ENCODE assay signal across 8 mouse cellular contexts in the genomic region with DNA sequence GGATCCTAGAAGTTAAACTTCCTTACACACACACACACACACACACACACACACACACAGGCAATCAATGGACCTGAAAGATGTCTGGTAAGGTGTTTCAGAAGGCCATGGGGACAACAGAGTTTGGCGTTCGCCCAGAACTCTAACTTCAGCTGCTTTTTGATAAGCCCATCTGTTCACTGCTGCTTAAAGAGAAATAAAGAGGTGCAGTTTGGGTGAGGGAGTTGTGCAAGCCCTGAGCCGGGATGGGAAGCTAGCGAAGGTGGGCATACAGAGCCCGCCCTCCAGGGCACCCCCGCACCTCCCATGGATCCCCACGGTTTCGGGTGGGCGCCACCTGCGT. TPM values are rescaled to one million over a fixed set of nuclear protein-coding genes. Genes with fewer than 3 reads are reported as not detected.
A peak's percentile ranks its signal among the peaks of the same experiment; 100 is the strongest.
DNase-seq lines count a peak whose midpoint lies in the region; ATAC-seq lines count a peak whose summit lies in the region.

No protein-coding gene starts in this region.

- peaks cover 26% of the 10 kb centered on the region for H3K27me3 ChIP-seq in lung, embryonic 16.5 days (ENCODE audit: control insufficient read depth, insufficient read depth, low read depth, low read length)
- H3K27me3 ChIP-seq in hindbrain, embryonic 15.5 days, result peaks cover 14% of the 10 kb centered on the region
- peaks cover 17% of the 10 kb centered on the region; the same call in 1 of the 2 replicates for H3K27me3 ChIP-seq in midbrain, embryonic 15.5 days (replicated peaks)

- no peak overlapping the region for H3K27ac ChIP-seq in lung, embryonic 16.5 days (ENCODE audit: low read length)
- no peak overlapping the region for H3K27ac ChIP-seq in hindbrain, embryonic 15.5 days (replicated peaks)
- H3K27ac ChIP-seq in midbrain, embryonic 15.5 days, result peak overlapping the region; percentile 57

- peak overlapping the region; percentile 61 for H3K4me3 ChIP-seq in lung, embryonic 16.5 days (ENCODE audit: low read length)
- H3K4me3 ChIP-seq in hindbrain, embryonic 15.5 days, result peak overlapping the region; percentile 88
- H3K4me3 ChIP-seq in midbrain, embryonic 15.5 days, result peak overlapping the region; percentile 89

- H3K4me1 ChIP-seq in lung, embryonic 16.5 days (replicated peaks; ENCODE audit: control insufficient read depth, insufficient read depth, low read length), result peaks cover 13% of the 10 kb centered on the region
- peaks cover 23% of the 10 kb centered on the region for H3K4me1 ChIP-seq in hindbrain, embryonic 15.5 days (replicated peaks)
- peaks cover 22% of the 10 kb centered on the region for H3K4me1 ChIP-seq in midbrain, embryonic 15.5 days

- 3% methylated on average over 10 of the region's 10 CpGs for WGBS in lung, embryonic 16.5 days
- 1% methylated on average over 10 of the region's 10 CpGs for WGBS in hindbrain, embryonic 15.5 days
- WGBS in midbrain, embryonic 15.5 days, result under 1% methylated on average over 10 of the region's 10 CpGs

- H3K4me2 ChIP-seq in lung, embryonic 16.5 days (ENCODE audit: low read depth, low read length), result peak overlapping the region; percentile 92
- H3K4me2 ChIP-seq in hindbrain, embryonic 15.5 days, result peak overlapping the region; percentile 99
- H3K4me2 ChIP-seq in midbrain, embryonic 15.5 days, result peak overlapping the region; percentile 96

- H3K9ac ChIP-seq in lung, embryonic 16.5 days (ENCODE audit: low read length), result peak overlapping the region; percentile 56
- H3K9ac ChIP-seq in hindbrain, embryonic 15.5 days, result peak overlapping the region; percentile 74
- peak overlapping the region; percentile 70 for H3K9ac ChIP-seq in midbrain, embryonic 15.5 days

- no peaks in the 10 kb centered on the region for H3K36me3 ChIP-seq in lung, embryonic 16.5 days (ENCODE audit: control insufficient read depth, insufficient read depth, low read length)
- H3K36me3 ChIP-seq in hindbrain, embryonic 15.5 days, result no peaks in the 10 kb centered on the region
- H3K36me3 ChIP-seq in midbrain, embryonic 15.5 days (replicated peaks), result no peaks in the 10 kb centered on the region

- ATAC-seq in lung, embryonic 16.5 days (ENCODE audit: low read depth), result no peak
- ATAC-seq in hindbrain, embryonic 15.5 days (ENCODE audit: low FRiP score, low read depth), result no peak
- ATAC-seq in midbrain, embryonic 15.5 days (replicated peaks), result no peak

- no peaks in the 10 kb centered on the region for H3K9me3 ChIP-seq in lung, embryonic 16.5 days (ENCODE audit: control insufficient read depth, low read length)
- H3K9me3 ChIP-seq in hindbrain, embryonic 15.5 days, result no peaks in the 10 kb centered on the region
- H3K9me3 ChIP-seq in midbrain, embryonic 15.5 days, result no peaks in the 10 kb centered on the region

- intact Hi-C loops in left cerebral cortex, postnatal 10 days (cut with DNase I), result loop anchor here (5.0 kb wide), 1 partner anchor 62 kb away; no protein-coding TSS in a partner anchor

- peak; percentile 14 for DNase-seq in adrenal gland, postnatal 14 days
- DNase-seq in adrenal gland, postnatal 4 days (ENCODE audit: low spot score in 2 of 2), result no peak
- no peak for DNase-seq in lung, postnatal 14 days
- DNase-seq in left cerebral cortex, postnatal 10 days (ENCODE audit: extremely low spot score in 1 of 2, low spot score in 2 of 2), result no peak
- no peak for DNase-seq in frontal cortex, postnatal 36 days (ENCODE audit: low spot score in 2 of 2)

RNA-seq across cellular contexts. Expression of gene Abcc4, which starts 0.6 kb away (rescaled TPM):
- total RNA-seq in adrenal gland, postnatal 14 days (2021), result 9.4 and 10.4 TPM in 2 replicates
- total RNA-seq in adrenal gland, postnatal 4 days (2021), result 10 to 100 TPM in 1 of 2 experiments, 1 to 10 TPM in 1; 7.3 to 10.1 TPM
- polyA plus RNA-seq in lung, embryonic 16.5 days (2015; fragmentation: Nextera tagmentation; extraction: Ambion mirVana), result 2.2 and 2.5 TPM in 2 replicates
- polyA plus RNA-seq in hindbrain, embryonic 15.5 days (2015; fragmentation: Nextera tagmentation; extraction: Ambion mirVana), result 1.9 and 2.3 TPM in 2 replicates
- 1.6 and 1.8 TPM in 2 replicates for polyA plus RNA-seq in midbrain, embryonic 15.5 days (2015; fragmentation: Nextera tagmentation; extraction: Ambion mirVana)
- 1 to 10 TPM; 4.8 to 6.4 TPM for total RNA-seq in left cerebral cortex, postnatal 10 days (2021)
